Mouse (Mus musculus): ENCODE measurements at regions not wholly inside any gene's neighbourhood (a gene's known extent, or its start where the extent isn't known, plus 50 kb on each side); places are given as distances from the start of the nearest gene placed in this dataset.

DNA sequence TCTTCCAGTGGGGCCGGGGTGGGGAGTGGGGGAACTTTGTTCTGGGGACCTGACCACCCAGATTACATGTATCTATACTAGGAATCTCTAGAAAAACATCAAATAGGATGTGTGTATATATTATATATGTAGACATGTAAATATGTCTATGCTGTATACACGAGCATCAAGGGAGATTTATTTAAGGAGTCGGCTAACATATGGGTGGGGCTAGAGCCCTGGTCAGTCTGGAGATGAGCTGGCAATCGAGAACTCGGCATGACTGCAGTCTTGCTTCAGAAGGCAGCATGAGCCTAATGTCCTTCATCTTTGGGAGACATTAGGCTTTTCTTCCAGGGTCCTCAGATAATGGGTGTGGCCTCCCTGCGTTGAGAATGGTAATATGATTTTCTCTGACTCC, 97.0 kb downstream of the Rap2a start:
- no peak for TF ChIP-seq CTCF (conservative IDR thresholded peaks at IDR 0.05; ENCODE audit: insufficient read depth, insufficient read length, low read depth, low read length)
- no peak for TF ChIP-seq POLR2A (IDR thresholded peaks at IDR 0.05; ENCODE audit: low read depth, low read length)

All from kidney, adult 2 months (tissue).